Mouse (Mus musculus): Measurements from ENCODE around the gene Bpifa3. TPM values are rescaled to one million over a fixed set of nuclear protein-coding genes. Genes with fewer than 3 reads are reported as not detected.
A peak's percentile ranks its signal among the peaks of the same experiment; 100 is the strongest.
"Not testable (repeated sequence)": the region's sequence is repeated elsewhere in the genome, so short reads cannot be mapped to it uniquely, and the experiment has no call there.

Gene Bpifa3
- polyA plus RNA-seq, 1 experiment from 2014 or later = not detected

- H3K27me3 ChIP-seq; H3K9ac ChIP-seq; ATAC-seq (ENCODE audit: insufficient number of reproducible peaks, low FRiP score, low TSS enrichment, low read depth); H3K4me1 ChIP-seq; H3K4me3 ChIP-seq (replicated peaks); H3K27ac ChIP-seq (replicated peaks); H3K36me3 ChIP-seq; H3K4me2 ChIP-seq (replicated peaks); H3K9me3 ChIP-seq (replicated peaks): not testable (repeated sequence)
- 83% methylated on average over 7 of the region's 7 CpGs for WGBS
These were observed 51.8 kb downstream of the Bpifa3 start for GRCm38 (mm10) chr2:154181900-154182299.

DNA sequence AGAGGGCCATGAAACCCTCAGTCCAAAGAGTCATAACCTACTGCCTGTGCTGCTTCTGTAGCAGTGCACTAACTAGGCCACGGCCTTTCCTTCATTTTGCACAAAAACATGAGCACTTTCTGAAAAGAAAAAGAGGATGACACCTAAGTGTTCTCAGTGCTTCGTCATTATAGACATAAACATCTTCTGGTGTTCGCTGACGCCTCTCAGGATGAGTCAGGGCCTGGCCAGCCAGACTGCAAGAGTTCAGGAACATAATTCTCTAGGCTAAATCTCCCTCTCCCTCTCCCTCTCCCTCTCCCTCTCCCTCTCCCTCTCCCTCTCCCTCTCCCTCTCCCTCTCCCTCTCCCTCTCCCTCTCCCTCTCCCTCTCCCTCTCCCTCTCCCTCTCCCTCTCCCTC, 52.9 kb downstream of the Bpifa3 start:
- ATAC-seq (ENCODE audit: insufficient number of reproducible peaks, low FRiP score, low TSS enrichment, low read depth); H3K4me3 ChIP-seq (replicated peaks); H3K27me3 ChIP-seq; H3K9me3 ChIP-seq (replicated peaks); H3K4me1 ChIP-seq; H3K36me3 ChIP-seq; H3K9ac ChIP-seq; H3K4me2 ChIP-seq (replicated peaks); H3K27ac ChIP-seq (replicated peaks): not testable (repeated sequence)
- 69% methylated on average over 4 of the region's 4 CpGs for WGBS

- Histone ChIP-seq H3K9me3 (replicated peaks) (no peaks in the 10 kb centered on the region), H3K27me3 (no peaks in the 10 kb centered on the region), H3K9ac (no peak overlapping the region), H3K4me2 (replicated peaks) (no peak overlapping the region), H3K4me1 (no peaks in the 10 kb centered on the region), H3K36me3 (no peaks in the 10 kb centered on the region), H3K27ac (replicated peaks) (peak overlapping the region; percentile 11; the same call in 1 of the 2 replicates), H3K4me3 (replicated peaks) (no peak overlapping the region)
- no peak for ATAC-seq (ENCODE audit: insufficient number of reproducible peaks, low FRiP score, low TSS enrichment, low read depth)
- 73% methylated on average over 6 of the region's 6 CpGs for WGBS
These were observed 55.2 kb downstream of the Bpifa3 start for GRCm38 (mm10) chr2:154185319-154185718.

DNA sequence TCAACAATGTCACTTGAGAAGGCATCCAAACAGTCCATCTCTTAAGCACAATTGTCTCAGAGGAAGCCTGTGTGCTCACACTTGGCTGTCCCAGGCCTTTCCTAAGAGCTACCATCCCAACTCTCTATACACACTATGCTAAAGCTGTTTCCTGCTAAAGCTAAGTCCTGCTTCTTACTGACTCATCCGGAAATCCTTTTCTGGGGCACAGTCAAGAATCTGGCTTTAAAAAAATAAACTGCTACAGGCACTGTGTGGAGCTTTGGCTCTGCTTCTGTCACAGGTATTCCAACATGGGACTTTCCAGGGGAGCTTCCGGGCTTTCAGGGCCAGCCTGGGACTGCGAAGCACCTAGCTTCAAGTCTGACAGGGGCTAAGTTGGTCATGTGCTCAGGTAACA, 55.6 kb downstream of the Bpifa3 start:
- Histone ChIP-seq H3K27ac (replicated peaks) (no peak overlapping the region; the same call in 1 of the 2 replicates), H3K36me3 (no peaks in the 10 kb centered on the region), H3K4me3 (replicated peaks) (no peak overlapping the region), H3K27me3 (no peaks in the 10 kb centered on the region), H3K9ac (no peak overlapping the region), H3K9me3 (replicated peaks) (no peaks in the 10 kb centered on the region), H3K4me2 (replicated peaks) (no peak overlapping the region), H3K4me1 (no peaks in the 10 kb centered on the region)
- 70% methylated on average over 3 of the region's 3 CpGs for WGBS
- ATAC-seq (ENCODE audit: insufficient number of reproducible peaks, low FRiP score, low TSS enrichment, low read depth) = no peak

- no peak for ATAC-seq (ENCODE audit: insufficient number of reproducible peaks, low FRiP score, low TSS enrichment, low read depth)
- no peaks in the 10 kb centered on the region for H3K27me3 ChIP-seq
- H3K27ac ChIP-seq (replicated peaks) = no peak overlapping the region
- H3K36me3 ChIP-seq = no peaks in the 10 kb centered on the region
- H3K4me2 ChIP-seq (replicated peaks) = no peak overlapping the region
- 44% methylated on average over 5 of the region's 5 CpGs for WGBS
- no peaks in the 10 kb centered on the region for H3K4me1 ChIP-seq
- no peak overlapping the region for H3K4me3 ChIP-seq (replicated peaks)
- H3K9me3 ChIP-seq (replicated peaks) = no peaks in the 10 kb centered on the region
- no peak overlapping the region for H3K9ac ChIP-seq
These were observed 57.3 kb downstream of the Bpifa3 start for GRCm38 (mm10) chr2:154187468-154187867.

Other genes starting within 250 kb of the Bpifa3 start
- not detected in 2 replicates for gene Bpifb6, start 229.9 kb upstream of the Bpifa3 start, polyA plus RNA-seq (2015; fragmentation: Nextera tagmentation; extraction: Ambion mirVana)
- 0.21 and 0.34 TPM in 2 replicates for gene Bpifb3, start 212.1 kb upstream of the Bpifa3 start, polyA plus RNA-seq (2015; fragmentation: Nextera tagmentation; extraction: Ambion mirVana)
- not detected in 2 replicates for gene Bpifb4, start 192.1 kb upstream of the Bpifa3 start, polyA plus RNA-seq (2015; fragmentation: Nextera tagmentation; extraction: Ambion mirVana)
- 0.11 TPM in 1 of 2 replicates, not detected in the other for gene Bpifa6, start 155.4 kb upstream of the Bpifa3 start, polyA plus RNA-seq (2015; fragmentation: Nextera tagmentation; extraction: Ambion mirVana)
- 0.46 TPM in 1 of 2 replicates, not detected in the other for gene Bpifa2, start 122.1 kb upstream of the Bpifa3 start, polyA plus RNA-seq (2015; fragmentation: Nextera tagmentation; extraction: Ambion mirVana)
- gene Bpifa1, start 12.5 kb downstream of the Bpifa3 start, polyA plus RNA-seq (2015; fragmentation: Nextera tagmentation; extraction: Ambion mirVana) = 209 and 581 TPM in 2 replicates
- not detected in 2 replicates for gene Bpifa5, start 32.3 kb downstream of the Bpifa3 start, polyA plus RNA-seq (2015; fragmentation: Nextera tagmentation; extraction: Ambion mirVana)
- 0.18 and 0.43 TPM in 2 replicates for gene Bpifb1, start 60.5 kb downstream of the Bpifa3 start, polyA plus RNA-seq (2015; fragmentation: Nextera tagmentation; extraction: Ambion mirVana)
- 0.96 and 1.2 TPM in 2 replicates for gene Bpifb5, start 93.4 kb downstream of the Bpifa3 start, polyA plus RNA-seq (2015; fragmentation: Nextera tagmentation; extraction: Ambion mirVana)
- gene Bpifb9a, start 127.5 kb downstream of the Bpifa3 start, polyA plus RNA-seq (2015; fragmentation: Nextera tagmentation; extraction: Ambion mirVana) = not detected in 2 replicates
- gene Bpifb9b, start 176.9 kb downstream of the Bpifa3 start, polyA plus RNA-seq (2015; fragmentation: Nextera tagmentation; extraction: Ambion mirVana) = 1.2 TPM in 2 replicates
- 20.1 and 21.1 TPM in 2 replicates for gene Cdk5rap1, start 242.7 kb downstream of the Bpifa3 start, polyA plus RNA-seq (2015; fragmentation: Nextera tagmentation; extraction: Ambion mirVana)

Measured in embryonic facial prominence, embryonic 15.5 days (tissue).